Mouse (Mus musculus): Measurements from ENCODE around the gene Grik5.

The Grik5 gene

DNA sequence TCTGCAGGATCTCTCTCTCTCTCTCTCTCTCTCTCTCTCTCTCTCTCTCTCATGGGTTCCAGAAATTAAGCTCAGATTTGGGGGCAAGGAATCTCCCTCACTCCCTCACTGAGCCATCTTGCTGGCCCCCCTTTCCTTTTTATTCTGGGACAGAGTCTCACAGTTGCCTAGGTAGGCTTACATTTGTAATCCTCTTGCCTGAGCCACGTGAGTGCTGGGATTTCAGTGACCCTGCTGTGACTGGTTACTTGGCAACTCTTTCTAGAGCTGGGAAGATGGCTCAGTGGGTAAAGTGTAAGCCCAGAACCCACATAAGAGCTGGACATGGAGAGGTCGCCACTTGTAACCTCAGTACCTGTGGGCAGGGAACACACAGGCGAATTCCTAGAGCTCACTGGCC lies 40.6 kb downstream of the Grik5 start:
- DNase-seq (ENCODE audit: low spot score in 2 of 2): no peak

DNA sequence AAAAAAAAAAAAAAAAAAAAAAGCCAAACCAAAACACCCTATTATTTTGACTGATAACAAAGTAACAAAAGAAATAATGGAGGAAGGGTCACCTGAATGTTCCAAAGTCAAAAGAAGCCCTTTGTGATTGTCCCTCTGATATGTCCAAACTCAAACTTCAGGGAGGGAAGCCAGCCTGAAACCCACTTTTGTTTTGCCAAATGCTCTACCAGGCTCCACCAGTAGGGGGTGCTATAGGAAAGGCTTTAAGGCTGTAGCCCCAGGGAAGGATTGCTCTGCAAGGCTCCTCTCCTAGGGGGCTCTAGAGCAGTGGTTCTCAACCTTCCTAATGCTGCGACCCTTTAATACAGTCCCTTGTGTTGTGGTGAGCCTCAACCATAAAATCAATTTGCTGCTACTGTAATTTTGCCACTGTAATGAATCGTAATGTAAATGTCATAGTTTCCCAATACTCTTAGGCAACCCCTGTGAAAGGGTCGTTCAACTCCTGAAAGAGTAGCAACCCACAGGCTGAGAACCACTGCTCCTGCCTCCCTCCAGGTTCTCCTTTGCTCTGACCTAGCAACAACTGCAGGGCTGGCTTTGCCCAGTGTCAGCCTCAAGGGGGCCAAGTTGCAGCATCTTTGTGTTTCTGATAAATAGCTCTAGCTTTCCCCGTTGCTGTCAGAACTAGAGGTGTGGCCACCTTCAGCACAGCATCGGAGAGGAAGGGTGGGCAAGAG lies 42.0 kb downstream of the Grik5 start:
- DNase-seq (ENCODE audit: low spot score in 2 of 2): peak; percentile 58 to 59

DNA sequence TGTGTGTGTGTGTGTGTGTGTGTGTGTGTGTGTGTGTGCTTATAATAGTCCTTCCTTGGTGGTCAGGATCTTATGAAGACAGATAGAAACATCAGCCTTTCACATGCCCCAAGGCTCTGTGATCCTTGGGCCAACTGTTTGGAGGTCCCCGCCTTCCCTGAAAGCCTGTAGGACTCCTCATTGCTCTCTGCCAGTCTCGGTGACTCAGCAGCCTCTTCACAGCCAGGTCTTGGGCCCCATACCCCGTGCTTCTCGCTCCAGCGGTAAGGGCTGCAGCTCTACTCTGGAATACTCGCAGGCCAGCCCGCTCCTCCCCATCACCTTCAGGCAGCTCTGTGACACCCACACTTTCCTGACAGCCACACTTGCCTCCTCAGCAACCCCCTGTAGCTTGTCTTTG lies 45.7 kb downstream of the Grik5 start:
- no peak for DNase-seq (ENCODE audit: low spot score in 2 of 2)

DNA sequence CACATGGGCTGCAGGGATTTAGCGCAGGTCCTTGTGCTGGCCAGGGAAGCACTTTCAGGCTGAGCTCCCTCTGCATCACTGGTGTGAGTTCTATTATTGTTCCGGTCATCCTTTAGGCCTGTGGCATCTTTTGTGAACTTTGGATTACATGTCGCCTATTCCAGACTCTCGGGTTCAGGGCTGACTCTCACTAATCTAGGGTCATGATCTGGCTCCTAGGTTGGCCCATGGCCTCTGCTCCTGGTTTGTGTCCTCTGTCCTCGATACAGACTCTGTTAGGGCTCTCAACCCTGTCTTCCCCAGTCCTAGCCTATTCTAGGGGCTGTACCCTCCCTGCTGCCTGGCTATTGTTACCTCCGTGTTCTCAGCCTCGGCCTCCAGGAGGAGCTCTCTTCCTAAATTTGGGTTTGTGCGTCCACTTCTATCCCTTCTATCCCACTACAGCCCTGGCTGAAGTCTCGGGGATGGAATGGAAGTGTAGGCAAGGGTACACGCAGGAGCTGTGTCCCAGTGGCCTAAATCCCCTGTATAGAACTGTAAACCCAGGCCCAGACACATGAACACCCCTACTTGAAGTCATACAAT lies 46.2 kb downstream of the Grik5 start:
- no peak for DNase-seq (ENCODE audit: low spot score in 2 of 2)

DNA sequence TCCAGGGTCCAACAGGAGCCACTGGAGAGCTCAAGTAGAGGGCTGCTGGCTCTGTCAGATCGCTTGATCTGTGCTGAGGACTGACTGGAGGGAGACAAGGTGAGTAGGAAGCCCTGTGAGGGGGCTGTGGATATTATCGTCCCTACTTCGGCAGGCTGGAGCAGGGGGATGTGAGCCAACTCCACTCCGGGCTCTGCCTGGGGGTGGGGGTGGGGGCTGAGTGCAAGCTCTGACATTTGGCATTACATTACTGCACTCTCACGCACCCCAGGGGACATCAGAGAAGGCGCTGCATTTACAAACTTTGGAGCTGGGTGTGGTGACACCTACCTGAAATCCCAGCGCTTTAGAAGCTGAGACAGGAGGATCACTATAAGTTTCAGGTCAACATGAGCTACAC lies 60.6 kb downstream of the Grik5 start:
- DNase-seq (ENCODE audit: low spot score in 2 of 2): no peak

GRCm38 (mm10) chr7:25010090-25010913 lies 61.8 kb downstream of the Grik5 start:
- DNase-seq (ENCODE audit: low spot score in 2 of 2): no peak

DNA sequence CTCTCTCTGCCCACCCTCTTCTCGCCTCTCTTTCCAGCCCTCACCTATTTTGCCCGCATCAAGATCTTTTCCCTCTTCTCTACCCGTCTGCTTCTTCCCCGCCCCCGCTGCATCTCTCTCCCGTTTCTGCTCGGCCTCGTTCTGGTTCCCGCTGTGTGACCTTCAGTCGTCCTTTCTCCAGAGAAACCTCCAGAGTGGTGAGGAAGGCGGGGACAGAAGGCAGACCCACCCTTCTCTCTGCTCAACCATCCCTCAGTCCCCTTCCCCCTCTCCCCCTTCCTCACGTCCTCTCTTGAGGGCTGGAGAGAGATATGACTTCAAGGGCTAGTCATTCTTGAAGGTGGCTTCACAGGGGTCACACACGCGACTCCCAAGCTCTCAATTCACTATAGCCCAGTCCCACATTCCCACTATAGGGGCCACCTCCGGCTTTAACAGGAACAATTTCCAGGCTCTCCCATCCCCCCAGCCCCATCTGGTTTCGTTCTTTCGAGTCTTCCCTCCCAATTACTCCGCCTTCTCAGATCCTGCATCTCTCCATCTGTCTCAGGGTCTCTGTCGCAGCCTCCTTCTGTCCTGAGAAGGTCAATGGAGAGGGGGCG lies 62.9 kb downstream of the Grik5 start:
- no peak for DNase-seq (ENCODE audit: low spot score in 2 of 2)

GRCm38 (mm10) chr7:25008635-25009034 lies 63.5 kb downstream of the Grik5 start:
- DNase-seq (ENCODE audit: low spot score in 2 of 2): no peak

DNA sequence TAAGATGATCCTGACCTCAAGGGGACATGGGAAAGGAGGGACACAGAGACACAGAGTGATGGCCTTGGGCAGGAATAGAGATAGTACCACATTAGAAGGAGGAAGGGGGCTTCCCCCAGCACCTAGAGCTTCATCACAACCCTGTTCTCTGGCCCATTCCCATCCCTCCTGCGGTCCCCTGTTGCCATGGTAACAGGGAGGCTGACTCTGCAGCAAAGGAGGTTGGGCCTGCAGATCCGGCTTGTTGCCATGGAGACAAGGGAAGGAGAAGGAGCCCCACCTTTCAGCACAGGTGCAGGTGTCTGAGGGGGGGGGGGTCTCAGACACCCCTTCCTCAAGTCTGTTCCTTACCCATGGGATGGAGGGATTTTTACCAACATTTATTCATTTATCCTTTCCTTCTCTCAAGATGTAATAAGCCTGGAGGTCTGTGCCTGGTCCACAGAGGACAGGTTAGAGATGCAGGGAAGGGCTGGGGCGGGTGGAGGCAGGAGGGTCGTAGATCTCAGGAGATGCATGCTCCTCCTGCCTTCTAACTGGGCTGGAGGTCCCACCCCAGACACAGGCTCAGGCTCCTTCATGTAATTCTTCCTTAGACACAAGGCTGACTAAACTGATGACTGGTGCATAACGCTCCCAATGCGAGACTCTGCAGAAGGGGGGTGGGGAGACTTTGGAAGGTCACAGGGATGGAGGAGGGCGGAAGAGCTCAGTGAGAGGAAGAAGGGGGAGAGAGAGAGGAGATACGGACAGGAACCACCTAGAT lies 64.4 kb downstream of the Grik5 start:
- DNase-seq (ENCODE audit: low spot score in 2 of 2): no peak

DNA sequence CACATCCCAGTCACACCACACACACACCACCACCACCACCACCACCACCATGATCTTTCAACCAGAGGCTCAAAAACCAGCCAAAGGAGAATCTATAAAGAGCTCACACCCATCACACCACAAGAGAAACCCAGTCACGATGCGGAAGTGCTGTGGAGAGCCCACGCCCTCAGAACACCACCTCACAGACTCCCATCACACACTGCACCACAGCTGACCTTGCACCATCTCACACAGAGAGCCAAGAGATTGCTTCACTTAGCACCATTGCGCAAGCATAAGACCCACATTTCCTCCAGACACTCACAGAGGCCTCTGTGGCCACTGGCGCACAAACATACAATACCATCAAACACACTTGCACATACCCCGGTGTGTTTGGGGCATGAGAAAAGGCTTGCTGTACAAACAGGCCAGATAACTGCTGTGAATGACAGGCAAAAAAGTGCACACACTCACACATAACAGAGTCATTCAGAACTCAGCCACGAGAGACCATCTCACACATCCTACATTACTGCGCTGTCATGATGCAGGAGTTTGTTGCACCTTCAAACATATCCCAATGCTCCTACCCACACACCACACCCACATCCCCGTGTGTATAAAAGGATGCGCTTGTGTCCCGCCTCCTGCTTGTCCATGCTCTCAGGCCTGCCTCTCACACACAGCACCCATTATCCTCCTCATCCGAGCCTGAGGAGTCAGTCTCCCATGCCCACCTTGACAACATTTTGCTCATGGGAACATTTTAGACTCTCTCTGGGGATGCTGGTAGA lies 65.4 kb downstream of the Grik5 start:
- DNase-seq (ENCODE audit: low spot score in 2 of 2): peak; percentile 8 to 54

GRCm38 (mm10) chr7:25006171-25006570 lies 66.0 kb downstream of the Grik5 start:
- no peak for DNase-seq (ENCODE audit: low spot score in 2 of 2)

- DNase-seq (ENCODE audit: low spot score in 2 of 2): no peak
These were observed 66.6 kb downstream of the Grik5 start, which contains the start of gene Atp1a3 for GRCm38 (mm10) chr7:25005421-25006065. Gene Atp1a3 (minus strand): TSS chr7:25005958.

DNA sequence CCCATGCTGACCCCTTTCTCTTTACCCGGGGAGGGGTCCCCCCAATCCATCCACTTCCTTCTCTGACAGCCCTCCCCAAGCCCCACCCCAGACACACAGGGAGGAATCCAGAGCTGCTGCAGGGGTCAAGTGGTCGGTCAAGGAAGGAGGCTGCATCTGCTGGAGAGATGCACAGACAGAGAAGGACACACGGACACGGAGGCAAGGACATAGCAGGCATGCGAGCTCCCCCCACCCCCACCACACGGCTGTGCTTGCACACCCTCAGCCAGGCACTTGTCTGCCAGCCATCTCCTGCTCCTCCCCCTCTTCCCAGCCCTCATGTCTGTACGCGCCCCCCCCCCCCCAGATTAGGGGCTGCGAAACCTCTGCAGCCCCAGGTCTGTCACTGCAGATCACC lies 67.3 kb downstream of the Grik5 start:
- DNase-seq (ENCODE audit: low spot score in 2 of 2): no peak

DNA sequence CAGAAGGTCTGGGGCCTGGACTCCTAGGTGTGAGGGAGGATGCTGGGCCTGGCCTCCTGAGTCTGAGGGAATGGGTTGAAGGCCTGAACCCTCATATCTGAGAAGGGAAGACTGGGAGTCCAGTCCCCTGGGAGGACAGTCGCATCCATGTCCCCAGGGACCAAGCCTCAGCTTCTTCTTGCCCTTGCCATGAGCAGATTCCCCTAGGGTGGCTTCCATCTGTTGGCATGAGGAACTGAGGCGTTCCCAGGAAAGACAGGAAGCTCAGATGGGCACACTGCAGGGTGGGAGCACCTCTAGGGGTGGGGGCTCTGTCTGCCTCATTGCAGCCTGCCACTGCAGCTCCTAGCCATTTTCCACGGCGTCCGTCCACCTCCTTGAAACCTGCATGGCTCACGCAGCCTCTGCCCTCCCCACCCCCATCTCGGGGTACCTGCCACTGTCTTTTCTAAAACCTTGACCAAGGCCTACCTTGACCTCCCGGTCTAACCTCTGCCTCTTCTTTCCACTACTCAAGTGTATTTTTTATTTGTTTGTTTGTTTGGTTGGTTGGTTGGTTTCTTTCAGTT lies 68.2 kb downstream of the Grik5 start:
- no peak for DNase-seq (ENCODE audit: low spot score in 2 of 2)

DNA sequence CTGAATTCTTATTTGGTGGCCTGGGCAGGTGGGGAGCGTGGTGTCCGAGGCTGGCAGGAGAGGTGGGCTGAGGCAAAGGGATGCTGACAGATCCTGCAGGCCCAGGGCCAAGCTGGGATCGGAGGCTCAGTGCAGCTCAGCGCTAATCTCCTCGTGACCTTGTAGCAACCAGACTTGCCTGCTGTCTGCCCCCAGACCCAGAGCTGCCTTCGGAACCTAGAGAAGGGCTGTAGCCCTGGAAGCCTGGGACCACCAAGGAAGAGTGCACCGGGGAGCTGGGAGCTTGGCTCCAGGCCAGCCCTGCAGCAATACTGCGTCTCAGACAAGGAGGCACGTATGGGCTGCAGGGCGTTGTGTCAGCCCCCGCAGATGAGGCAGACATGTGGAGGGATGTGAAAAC lies 68.9 kb downstream of the Grik5 start:
- no peak for DNase-seq (ENCODE audit: low spot score in 2 of 2)

DNA sequence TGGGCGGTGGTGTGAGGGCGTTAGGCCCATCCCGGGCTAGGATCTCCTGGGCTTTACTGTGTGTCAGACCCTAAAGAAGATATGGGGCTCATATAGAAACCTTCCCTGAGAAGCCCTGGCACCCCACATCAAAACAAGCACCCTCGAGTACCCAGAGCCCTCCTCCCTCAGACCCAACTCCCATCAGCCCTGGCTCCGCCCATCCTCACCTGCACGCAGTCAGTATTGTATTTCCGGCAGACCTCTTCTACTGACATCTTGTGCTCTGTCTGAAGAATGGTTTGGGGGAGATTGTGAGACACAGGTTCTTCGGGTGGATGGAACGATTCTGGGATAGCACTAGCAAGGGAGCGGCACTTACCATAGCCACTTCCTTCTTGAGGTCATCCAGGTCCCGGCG lies 71.4 kb downstream of the Grik5 start:
- peak; percentile 14 to 24 for DNase-seq (ENCODE audit: low spot score in 2 of 2)

- DNase-seq (ENCODE audit: low spot score in 2 of 2): peak in 1 of 2 experiments; percentile 18
These were observed 71.9 kb downstream of the Grik5 start for GRCm38 (mm10) chr7:25000211-25000610.

- no peak for DNase-seq (ENCODE audit: low spot score in 2 of 2)
These were observed 79.1 kb downstream of the Grik5 start for GRCm38 (mm10) chr7:24993081-24993480.

DNA sequence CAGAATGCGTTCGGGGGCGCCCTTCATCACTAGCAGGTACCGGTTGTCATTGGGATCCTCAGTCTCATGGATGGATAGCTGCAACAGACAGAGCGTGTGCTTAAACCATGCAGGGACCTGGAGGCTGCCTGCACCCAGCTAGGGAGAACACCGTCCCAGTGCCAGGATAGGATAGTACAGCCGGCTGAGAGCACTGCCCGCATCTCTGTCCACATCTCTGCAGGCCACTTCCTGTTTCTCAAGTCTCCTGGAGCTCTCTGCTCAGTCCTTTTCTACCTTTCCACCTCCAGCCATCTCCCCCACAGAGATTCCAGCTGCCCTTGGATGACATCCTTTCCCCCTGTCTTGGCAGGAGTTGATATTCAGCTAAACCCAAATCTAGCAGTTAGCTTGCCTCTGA lies 81.7 kb downstream of the Grik5 start:
- DNase-seq (ENCODE audit: low spot score in 2 of 2): no peak

GRCm38 (mm10) chr7:24987941-24988340 lies 84.2 kb downstream of the Grik5 start:
- no peak for DNase-seq (ENCODE audit: low spot score in 2 of 2)

All from spleen, postnatal 36 days (tissue).